Mouse (Mus musculus) midbrain, embryonic 16.5 days (tissue): ENCODE data around the gene Cacng3. TPM values are rescaled to one million over a fixed set of nuclear protein-coding genes. Genes with fewer than 3 reads are reported as not detected.

Experiments used
- ATAC-seq: fragments of 200-750 bp; cut with Nextera tagmentation; 2 replicates; pipeline ENCODE4 v1.8.0; 2017; ENCODE audit warnings: moderate TSS enrichment
- H3K27ac ChIP-seq: fragments of 300-500 bp; sonication (generic); 2 replicates; pipeline ENCODE4 v1.5.1; 2014; ENCODE audit warnings: mild to moderate bottlenecking, low read length, mixed read lengths
- H3K27me3 ChIP-seq: fragments of 300-500 bp; sonication (generic); 2 replicates; pipeline ENCODE4 v1.6.1; 2014; ENCODE audit warnings: low read depth, low read length, mixed read lengths; ENCODE audit not compliant: control insufficient read depth, insufficient read depth
- H3K36me3 ChIP-seq: fragments of 300-500 bp; sonication (generic); 2 replicates; pipeline ENCODE4 v1.6.1; 2014; ENCODE audit warnings: mild to moderate bottlenecking, low read length, moderate library complexity, mixed read lengths; ENCODE audit not compliant: control insufficient read depth, insufficient read depth
- H3K4me1 ChIP-seq: fragments of 300-500 bp; sonication (generic); 2 replicates; pipeline ENCODE4 v1.6.1; 2014; ENCODE audit warnings: mild to moderate bottlenecking, low read length, mixed read lengths; ENCODE audit not compliant: control insufficient read depth, insufficient read depth
- H3K4me2 ChIP-seq: fragments of 300-500 bp; sonication (generic); 2 replicates; pipeline ENCODE4 v1.6.1; 2014; ENCODE audit warnings: mild to moderate bottlenecking, low read length, mixed read lengths
- H3K4me3 ChIP-seq: fragments of 300-500 bp; sonication (generic); 2 replicates; pipeline ENCODE4 v1.5.1; 2014; ENCODE audit warnings: low read depth, mild to moderate bottlenecking, low read length, moderate library complexity, mixed read lengths
- H3K9ac ChIP-seq: fragments of 300-500 bp; sonication (generic); 2 replicates; pipeline ENCODE4 v1.6.1; 2014; ENCODE audit warnings: low read depth, low read length, mixed read lengths
- H3K9me3 ChIP-seq: fragments of 300-500 bp; sonication (generic); replicated peaks from 2 replicates; pipeline ENCODE4 v1.6.1; 2014; ENCODE audit warnings: mild to moderate bottlenecking, low read length, mixed read lengths; ENCODE audit not compliant: control insufficient read depth, poor library complexity, severe bottlenecking
- WGBS: fragments of 180-500 bp; shearing (Covaris S2); extraction: QIAGEN DNeasy Blood & Tissue Kit; methylation state at CpG from one replicate; pipeline ENCODE4 v1.1.7; 2014; 5-methylcytosine and 5-hydroxymethylcytosine counted together
- polyA plus RNA-seq: library from polyadenylated mRNA; unstranded; fragments of >200 nt; fragmentation: Nextera tagmentation; extraction: Ambion mirVana; gene quantifications from 2 replicates; pipeline ENCODE4 v1.2.1, GENCODE M21; 2015

The Cacng3 gene
- polyA plus RNA-seq, 1 experiment from 2014 or later, result 30.7 TPM

DNA sequence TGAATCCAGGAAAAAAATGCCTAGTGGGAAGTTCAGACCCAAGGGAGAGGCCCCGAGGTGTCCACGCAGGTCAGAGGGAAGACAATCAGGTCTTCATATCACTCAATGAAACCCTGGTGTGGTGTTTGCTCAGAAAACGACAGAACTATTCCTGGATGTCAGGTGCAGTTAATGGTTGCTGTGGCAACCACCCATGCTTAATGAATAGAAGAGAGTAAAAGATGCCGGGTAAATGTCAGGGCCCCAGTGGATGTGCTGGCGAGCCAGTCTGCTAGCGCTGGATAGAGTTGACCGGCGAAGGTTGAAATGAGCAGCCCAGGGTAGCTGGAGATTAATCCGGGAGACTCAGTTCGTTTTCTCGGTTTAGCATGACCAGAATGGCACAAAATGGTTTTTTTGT, 65.0 kb downstream of the Cacng3 start:
- H3K4me1 ChIP-seq, result peaks cover 17% of the 10 kb centered on the region
- no peaks in the 10 kb centered on the region for H3K36me3 ChIP-seq
- H3K27ac ChIP-seq, result peak overlapping the region; percentile 60
- H3K9me3 ChIP-seq, result no peaks in the 10 kb centered on the region
- H3K9ac ChIP-seq, result no peak overlapping the region
- no peak overlapping the region for H3K4me3 ChIP-seq
- ATAC-seq, result peak; percentile 68; the same call in 1 of the 2 replicates
- H3K4me2 ChIP-seq, result no peak overlapping the region
- WGBS, result 26% methylated on average over 11 of the region's 11 CpGs
- no peaks in the 10 kb centered on the region for H3K27me3 ChIP-seq

DNA sequence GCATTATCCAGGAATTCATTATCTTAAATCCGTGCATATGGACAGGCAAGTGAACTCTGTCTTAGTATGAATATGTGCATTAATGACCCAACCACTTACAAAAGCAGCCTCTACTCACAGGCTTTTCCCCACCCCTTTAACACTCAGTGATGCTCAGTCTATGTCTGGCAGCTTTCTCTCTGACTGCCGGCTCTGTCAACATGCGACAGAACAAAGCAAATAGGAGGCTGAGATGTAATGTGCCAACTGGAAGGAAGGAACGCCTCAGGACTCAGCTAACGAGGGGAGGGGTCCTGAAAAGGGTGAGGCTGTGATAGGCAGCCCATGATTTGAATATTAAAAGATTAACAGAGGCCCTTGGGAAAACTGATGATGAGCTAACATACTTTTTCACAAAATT, 68.2 kb downstream of the Cacng3 start:
- 21% methylated on average over 5 of the region's 5 CpGs for WGBS
- H3K27ac ChIP-seq, result no peak overlapping the region

DNA sequence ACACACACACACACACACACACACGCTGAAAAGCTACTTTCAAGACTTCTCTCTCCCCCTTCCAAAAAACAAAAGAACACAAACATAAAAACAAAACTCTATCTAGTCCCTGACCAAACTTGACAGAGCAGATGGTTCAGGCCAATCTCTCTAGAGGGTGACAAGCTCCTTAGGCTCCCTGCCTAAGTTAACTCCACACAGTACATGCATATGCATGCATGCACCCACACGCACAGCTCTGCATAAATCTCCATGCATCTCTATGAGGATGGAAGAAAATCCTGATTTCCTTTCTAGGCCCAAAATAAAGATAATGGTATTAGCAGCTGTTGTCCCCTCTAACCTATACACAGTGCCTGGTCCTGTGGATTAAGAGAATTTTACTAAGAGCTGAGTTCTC, 70.4 kb downstream of the Cacng3 start:
- WGBS, result 76% methylated on average over 2 of the region's 2 CpGs
- Histone ChIP-seq H3K27me3 (no peaks in the 10 kb centered on the region), H3K9ac (no peak overlapping the region), H3K4me2 (no peak overlapping the region), H3K9me3 (no peaks in the 10 kb centered on the region), H3K36me3 (no peaks in the 10 kb centered on the region), H3K27ac (no peak overlapping the region), H3K4me1 (peaks cover 8% of the 10 kb centered on the region; the same call in 1 of the 2 replicates), H3K4me3 (no peak overlapping the region)
- no peak for ATAC-seq

More for the DNA sequence above, 68.2 kb downstream of the Cacng3 start:
- Histone ChIP-seq H3K4me2 (no peak overlapping the region), H3K27me3 (no peaks in the 10 kb centered on the region), H3K4me1 (peaks cover 17% of the 10 kb centered on the region), H3K4me3 (no peak overlapping the region), H3K36me3 (no peaks in the 10 kb centered on the region), H3K9ac (no peak overlapping the region), H3K9me3 (no peaks in the 10 kb centered on the region)
- peak; percentile 57; the same call in 1 of the 2 replicates for ATAC-seq

DNA sequence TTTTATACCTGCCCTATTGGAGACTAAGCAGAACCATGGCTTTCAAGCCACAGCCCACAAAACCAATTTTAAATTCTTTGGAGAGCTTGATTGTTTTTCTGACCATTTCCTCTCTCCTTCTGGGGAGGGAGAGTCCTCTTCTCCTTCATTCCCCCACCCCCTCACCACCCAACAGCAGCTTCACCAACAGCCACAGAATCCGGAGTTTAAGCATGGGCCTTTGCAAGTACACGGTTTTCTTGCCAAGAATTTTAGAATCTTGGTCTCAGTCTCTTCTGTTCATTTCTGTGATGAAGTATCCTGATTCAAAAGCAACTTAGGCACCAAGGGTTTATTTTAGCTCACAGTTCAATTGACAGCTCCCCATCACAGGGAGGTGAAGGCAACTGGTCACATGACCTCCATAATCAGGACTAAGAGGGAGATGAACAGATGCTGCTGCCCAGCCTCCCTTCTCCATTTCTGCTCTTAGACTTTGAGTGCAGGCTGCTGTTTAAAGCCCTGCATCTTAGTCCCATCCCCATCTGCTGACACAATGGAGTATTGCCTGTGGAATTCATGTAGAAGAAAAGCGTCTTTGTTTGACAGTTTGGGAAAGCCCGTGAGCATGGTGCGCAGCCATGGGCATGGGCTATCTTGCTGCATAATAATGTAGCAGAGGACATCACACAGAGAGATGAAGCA, 85.8 kb downstream of the Cacng3 start:
- Histone ChIP-seq H3K4me1 (peaks cover 2% of the 10 kb centered on the region; the same call in 1 of the 2 replicates), H3K36me3 (no peaks in the 10 kb centered on the region), H3K27ac (no peak overlapping the region), H3K4me3 (no peak overlapping the region), H3K9me3 (no peaks in the 10 kb centered on the region), H3K27me3 (no peaks in the 10 kb centered on the region), H3K4me2 (no peak overlapping the region), H3K9ac (no peak overlapping the region)
- no peak for ATAC-seq
- WGBS, result 76% methylated on average over 5 of the region's 5 CpGs

DNA sequence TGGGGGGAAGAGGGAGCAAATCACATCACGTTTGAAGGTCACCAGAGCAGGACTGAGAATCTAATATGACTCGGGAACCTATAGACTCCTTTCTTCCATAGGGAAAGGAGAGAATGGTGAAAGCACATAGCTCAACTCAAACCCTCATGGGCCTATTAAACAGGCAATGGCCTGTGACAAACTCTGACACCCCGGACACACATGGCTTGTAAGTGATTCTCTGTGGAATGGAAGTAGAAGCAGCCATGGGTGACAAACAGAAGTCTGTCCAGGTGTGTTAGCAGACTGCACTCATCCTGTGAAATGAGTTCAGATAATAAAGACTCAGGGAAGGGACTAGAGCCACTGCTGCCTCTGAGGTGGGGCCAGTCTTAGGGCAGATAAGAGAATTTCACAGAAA, 88.4 kb downstream of the Cacng3 start:
- Histone ChIP-seq H3K27me3 (no peaks in the 10 kb centered on the region), H3K27ac (no peak overlapping the region), H3K9me3 (0 out of 2 replicates have a peak, but pooled peaks cover 2% of the 10 kb centered on the region), H3K36me3 (peaks cover 6% of the 10 kb centered on the region; the same call in 1 of the 2 replicates), H3K9ac (no peak overlapping the region), H3K4me3 (no peak overlapping the region), H3K4me1 (no peaks in the 10 kb centered on the region; the same call in 1 of the 2 replicates), H3K4me2 (no peak overlapping the region)
- WGBS, result 70% methylated on average over 3 of the region's 3 CpGs
- ATAC-seq, result no peak

DNA sequence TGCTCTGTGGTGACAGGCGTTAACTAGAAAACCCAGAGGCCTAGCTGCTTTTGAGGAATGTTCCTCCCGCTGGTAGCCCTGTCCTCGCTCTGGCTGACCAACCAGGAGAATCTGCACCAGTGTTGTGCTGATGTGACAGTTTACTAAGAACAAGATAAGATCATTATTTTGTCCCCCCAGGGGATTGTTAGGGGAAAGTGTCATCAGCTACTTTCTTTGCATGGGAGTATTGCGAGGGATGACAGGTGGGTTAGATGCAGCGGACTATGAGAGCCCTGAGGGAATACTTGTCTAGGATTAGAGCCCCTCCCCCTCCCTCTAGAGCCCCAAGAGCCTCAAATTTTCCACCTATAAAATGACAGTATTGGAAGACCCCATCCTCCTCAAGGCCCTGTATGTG, 94.2 kb downstream of the Cacng3 start:
- H3K27ac ChIP-seq, result no peak overlapping the region
- no peak overlapping the region for H3K4me3 ChIP-seq
- H3K4me2 ChIP-seq, result no peak overlapping the region
- H3K36me3 ChIP-seq, result peaks cover 6% of the 10 kb centered on the region; the same call in 1 of the 2 replicates
- 68% methylated on average over 5 of the region's 5 CpGs for WGBS
- no peak for ATAC-seq
- 0 out of 2 replicates have a peak, but pooled peaks cover 2% of the 10 kb centered on the region for H3K9me3 ChIP-seq
- H3K27me3 ChIP-seq, result no peaks in the 10 kb centered on the region
- peaks cover 2% of the 10 kb centered on the region; the same call in 1 of the 2 replicates for H3K4me1 ChIP-seq
- no peak overlapping the region for H3K9ac ChIP-seq

DNA sequence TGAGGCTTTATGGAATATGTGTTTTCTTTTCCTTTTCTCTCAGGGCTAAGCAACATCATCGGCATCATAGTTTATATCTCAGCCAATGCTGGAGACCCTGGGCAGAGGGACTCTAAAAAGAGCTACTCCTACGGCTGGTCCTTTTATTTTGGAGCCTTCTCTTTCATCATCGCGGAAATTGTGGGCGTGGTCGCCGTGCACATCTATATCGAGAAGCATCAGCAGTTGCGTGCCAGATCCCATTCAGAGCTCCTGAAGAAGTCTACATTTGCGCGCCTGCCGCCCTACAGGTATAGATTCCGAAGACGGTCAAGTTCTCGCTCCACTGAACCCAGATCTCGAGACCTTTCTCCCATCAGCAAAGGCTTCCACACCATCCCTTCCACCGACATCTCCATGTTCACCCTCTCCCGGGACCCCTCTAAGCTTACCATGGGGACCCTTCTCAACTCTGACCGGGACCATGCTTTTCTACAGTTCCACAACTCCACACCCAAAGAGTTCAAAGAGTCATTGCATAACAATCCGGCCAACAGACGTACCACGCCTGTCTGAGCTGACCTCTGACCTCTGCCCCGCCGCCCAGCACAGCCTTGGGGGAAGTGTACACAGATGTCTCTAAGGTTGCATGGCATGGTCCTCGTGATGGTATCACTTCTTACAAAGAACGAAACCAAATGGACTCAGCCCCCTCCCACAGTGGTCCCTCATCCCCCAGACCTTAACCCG, 98.2 kb downstream of the Cacng3 start:
- Histone ChIP-seq H3K27ac (no peak overlapping the region), H3K9me3 (no peaks in the 10 kb centered on the region), H3K36me3 (no peaks in the 10 kb centered on the region), H3K4me1 (0 out of 2 replicates have a peak, but pooled peaks cover 2% of the 10 kb centered on the region), H3K27me3 (no peaks in the 10 kb centered on the region), H3K9ac (no peak overlapping the region), H3K4me2 (no peak overlapping the region), H3K4me3 (no peak overlapping the region)
- no peak for ATAC-seq
- 87% methylated on average over 27 of the region's 27 CpGs for WGBS

DNA sequence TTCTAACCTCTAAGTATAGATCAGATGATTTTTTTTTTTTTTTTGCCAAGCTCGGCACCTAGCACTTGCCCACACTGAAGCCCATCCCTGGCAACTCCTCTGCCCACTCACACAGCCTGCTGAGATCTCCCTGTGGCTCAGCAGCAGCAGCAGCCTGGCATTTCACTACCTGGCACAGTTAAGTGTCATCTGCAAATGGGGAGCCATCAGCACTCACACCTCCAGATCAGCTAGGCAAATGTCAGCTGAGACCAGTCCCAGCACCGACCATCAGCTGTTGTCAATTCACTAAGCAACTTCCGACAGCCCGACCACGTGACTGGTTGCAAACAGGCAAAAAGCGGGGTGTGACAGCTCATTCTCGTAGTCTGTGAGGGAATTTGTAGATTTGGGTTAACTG, 109.3 kb downstream of the Cacng3 start:
- no peaks in the 10 kb centered on the region for H3K4me1 ChIP-seq
- no peak overlapping the region for H3K27ac ChIP-seq
- no peaks in the 10 kb centered on the region for H3K36me3 ChIP-seq
- H3K4me3 ChIP-seq, result no peak overlapping the region
- no peak for ATAC-seq
- WGBS, result 82% methylated on average over 7 of the region's 7 CpGs
- no peak overlapping the region for H3K4me2 ChIP-seq
- H3K27me3 ChIP-seq, result no peaks in the 10 kb centered on the region
- H3K9me3 ChIP-seq, result no peaks in the 10 kb centered on the region
- no peak overlapping the region for H3K9ac ChIP-seq

DNA sequence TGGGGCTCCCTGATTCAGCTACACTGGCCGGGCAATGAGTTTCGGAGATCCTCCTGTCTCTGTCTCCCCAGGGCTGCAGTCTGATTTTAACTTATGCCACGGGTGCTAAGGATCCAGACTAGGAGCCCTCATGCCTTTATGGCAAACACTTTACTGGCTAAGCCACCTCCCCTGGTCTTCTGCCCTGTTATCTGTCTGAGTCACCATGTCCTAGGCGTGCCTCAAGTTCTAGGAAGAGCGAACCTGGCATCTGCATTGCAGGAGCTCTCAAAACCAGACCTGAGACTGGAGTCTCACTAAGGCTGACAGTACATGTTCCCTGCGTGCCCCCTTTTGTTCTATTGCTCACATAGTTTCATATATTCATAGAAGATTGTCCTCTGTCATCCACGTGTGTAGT, 119.6 kb downstream of the Cacng3 start:
- 93% methylated on average over 7 of the region's 7 CpGs for WGBS
- no peaks in the 10 kb centered on the region for H3K9me3 ChIP-seq
- H3K4me1 ChIP-seq, result no peaks in the 10 kb centered on the region
- H3K4me2 ChIP-seq, result no peak overlapping the region
- no peak overlapping the region for H3K9ac ChIP-seq
- no peak for ATAC-seq
- H3K27ac ChIP-seq, result no peak overlapping the region
- no peaks in the 10 kb centered on the region for H3K27me3 ChIP-seq
- no peaks in the 10 kb centered on the region for H3K36me3 ChIP-seq
- H3K4me3 ChIP-seq, result no peak overlapping the region
